Mouse (Mus musculus) neural tube, embryonic 13.5 days (tissue): ENCODE results near the gene Cux2. TPM values are rescaled to one million over a fixed set of nuclear protein-coding genes. Genes with fewer than 3 reads are reported as not detected.
A peak's percentile ranks its signal among the peaks of the same experiment; 100 is the strongest.

Experiments used
- ATAC-seq: fragments of 200-750 bp; cut with Nextera tagmentation; 2 replicates; pipeline ENCODE4 v1.8.0; 2017; ENCODE audit warnings: low read depth, mild to moderate bottlenecking, moderate TSS enrichment, moderate library complexity
- H3K27ac ChIP-seq: fragments of 300-500 bp; sonication (generic); replicated peaks from 2 replicates; pipeline ENCODE4 v1.5.1; 2015; ENCODE audit warnings: moderate library complexity, mild to moderate bottlenecking, inconsistent platforms
- H3K27me3 ChIP-seq: fragments of 300-500 bp; sonication (generic); 2 replicates; pipeline ENCODE4 v1.6.1; 2015; ENCODE audit warnings: mild to moderate bottlenecking, inconsistent platforms
- H3K36me3 ChIP-seq: fragments of 300-500 bp; sonication (generic); 2 replicates; pipeline ENCODE4 v1.6.1; 2015; ENCODE audit warnings: mild to moderate bottlenecking, inconsistent platforms
- H3K4me1 ChIP-seq: fragments of 300-500 bp; sonication (generic); replicated peaks from 2 replicates; pipeline ENCODE4 v1.6.1; 2015; ENCODE audit warnings: inconsistent platforms
- H3K4me2 ChIP-seq: fragments of 300-500 bp; sonication (generic); 2 replicates; pipeline ENCODE4 v1.6.1; 2015; ENCODE audit warnings: inconsistent platforms, mild to moderate bottlenecking, moderate library complexity
- H3K4me3 ChIP-seq: fragments of 300-500 bp; sonication (generic); 2 replicates; pipeline ENCODE4 v1.5.1; 2015; ENCODE audit warnings: mild to moderate bottlenecking, inconsistent platforms
- H3K9ac ChIP-seq: fragments of 300-500 bp; sonication (generic); 2 replicates; pipeline ENCODE4 v1.6.1; 2015; ENCODE audit warnings: moderate library complexity, mild to moderate bottlenecking, inconsistent platforms
- H3K9me3 ChIP-seq: fragments of 300-500 bp; sonication (generic); 2 replicates; pipeline ENCODE4 v1.6.1; 2016; ENCODE audit warnings: inconsistent platforms
- WGBS: fragments of 180-500 bp; shearing (Covaris S2); methylation state at CpG from one replicate; pipeline ENCODE4 v1.1.7; 2015; 5-methylcytosine and 5-hydroxymethylcytosine counted together
- polyA plus RNA-seq: library from polyadenylated mRNA; unstranded; fragments of >200 nt; fragmentation: Nextera tagmentation; extraction: Ambion mirVana; gene quantifications from 2 replicates; pipeline ENCODE4 v1.2.1, GENCODE M21; 2015

The Cux2 gene
- polyA plus RNA-seq, 1 experiment from 2014 or later, result 28.5 TPM

- ATAC-seq, result no peak
- H3K9me3 ChIP-seq, result no peaks in the 10 kb centered on the region
- 81% methylated on average over 17 of the region's 17 CpGs for WGBS
- H3K4me1 ChIP-seq, result 0 out of 2 replicates have a peak, but pooled peaks cover 9% of the 10 kb centered on the region
- H3K36me3 ChIP-seq, result peaks cover 46% of the 10 kb centered on the region
- H3K9ac ChIP-seq, result no peak overlapping the region
- H3K4me2 ChIP-seq, result no peak overlapping the region
- H3K27me3 ChIP-seq, result no peaks in the 10 kb centered on the region
- H3K4me3 ChIP-seq, result no peak overlapping the region
- H3K27ac ChIP-seq, result no peak overlapping the region
Observed at GRCm38 (mm10) chr5:121878703-121879102, 171.2 kb downstream of the Cux2 start.

- Histone ChIP-seq H3K4me2 (no peak overlapping the region), H3K9ac (no peak overlapping the region), H3K27ac (no peak overlapping the region), H3K36me3 (peaks cover 59% of the 10 kb centered on the region), H3K4me3 (no peak overlapping the region), H3K27me3 (no peaks in the 10 kb centered on the region), H3K4me1 (0 out of 2 replicates have a peak, but pooled peaks cover 9% of the 10 kb centered on the region), H3K9me3 (no peaks in the 10 kb centered on the region)
- no peak for ATAC-seq
- WGBS, result 87% methylated on average over 12 of the region's 12 CpGs
Observed at GRCm38 (mm10) chr5:121876901-121877300, 173.0 kb downstream of the Cux2 start.

GRCm38 (mm10) chr5:121875041-121875440 is 174.9 kb downstream of the Cux2 start:
- 92% methylated on average over 12 of the region's 12 CpGs for WGBS
- no peaks in the 10 kb centered on the region for H3K9me3 ChIP-seq
- ATAC-seq, result no peak
- no peak overlapping the region for H3K4me2 ChIP-seq
- H3K27ac ChIP-seq, result no peak overlapping the region
- peaks cover 54% of the 10 kb centered on the region for H3K36me3 ChIP-seq
- H3K4me3 ChIP-seq, result no peak overlapping the region
- H3K9ac ChIP-seq, result no peak overlapping the region
- 0 out of 2 replicates have a peak, but pooled peaks cover 9% of the 10 kb centered on the region for H3K4me1 ChIP-seq
- no peaks in the 10 kb centered on the region for H3K27me3 ChIP-seq

- Histone ChIP-seq H3K4me3 (no peak overlapping the region), H3K4me2 (no peak overlapping the region), H3K9me3 (no peaks in the 10 kb centered on the region), H3K36me3 (peaks cover 59% of the 10 kb centered on the region), H3K4me1 (no peaks in the 10 kb centered on the region), H3K9ac (no peak overlapping the region), H3K27me3 (no peaks in the 10 kb centered on the region), H3K27ac (no peak overlapping the region)
- 5% methylated on average over 4 of the region's 4 CpGs for WGBS
- peak; percentile 61; the same call in 1 of the 2 replicates for ATAC-seq
Observed at GRCm38 (mm10) chr5:121872158-121872557, 177.7 kb downstream of the Cux2 start.

GRCm38 (mm10) chr5:121871515-121872030 is 178.3 kb downstream of the Cux2 start:
- Histone ChIP-seq H3K27me3 (no peaks in the 10 kb centered on the region), H3K9ac (no peak overlapping the region), H3K4me3 (no peak overlapping the region), H3K9me3 (no peaks in the 10 kb centered on the region), H3K36me3 (peaks cover 53% of the 10 kb centered on the region), H3K4me2 (no peak overlapping the region), H3K4me1 (no peaks in the 10 kb centered on the region), H3K27ac (no peak overlapping the region)
- no peak for ATAC-seq
- WGBS, result 87% methylated on average over 13 of the region's 13 CpGs

GRCm38 (mm10) chr5:121870832-121871231 is 179.1 kb downstream of the Cux2 start:
- no peak for ATAC-seq
- Histone ChIP-seq H3K4me1 (no peaks in the 10 kb centered on the region), H3K36me3 (peaks cover 49% of the 10 kb centered on the region), H3K9ac (no peak overlapping the region), H3K4me2 (no peak overlapping the region), H3K27me3 (no peaks in the 10 kb centered on the region), H3K9me3 (no peaks in the 10 kb centered on the region), H3K27ac (no peak overlapping the region), H3K4me3 (no peak overlapping the region)
- 72% methylated on average over 6 of the region's 6 CpGs for WGBS

- no peaks in the 10 kb centered on the region for H3K27me3 ChIP-seq
- no peak overlapping the region for H3K27ac ChIP-seq
- no peaks in the 10 kb centered on the region for H3K4me1 ChIP-seq
- ATAC-seq, result no peak
- H3K4me3 ChIP-seq, result no peak overlapping the region
- peaks cover 26% of the 10 kb centered on the region for H3K36me3 ChIP-seq
- H3K9ac ChIP-seq, result no peak overlapping the region
- H3K9me3 ChIP-seq, result no peaks in the 10 kb centered on the region
- 74% methylated on average over 5 of the region's 5 CpGs for WGBS
- no peak overlapping the region for H3K4me2 ChIP-seq
Observed at GRCm38 (mm10) chr5:121867963-121868362, 181.9 kb downstream of the Cux2 start.

GRCm38 (mm10) chr5:121864330-121864729 is 185.6 kb downstream of the Cux2 start:
- 13% methylated on average over 8 of the region's 11 CpGs for WGBS

GRCm38 (mm10) chr5:121861964-121862363 is 187.9 kb downstream of the Cux2 start:
- no peak overlapping the region for H3K4me3 ChIP-seq
- peaks cover 7% of the 10 kb centered on the region; the same call in 1 of the 2 replicates for H3K9me3 ChIP-seq
- H3K4me2 ChIP-seq, result no peak overlapping the region
- H3K36me3 ChIP-seq, result peaks cover 42% of the 10 kb centered on the region
- H3K27ac ChIP-seq, result no peak overlapping the region
- WGBS, result 55% methylated on average over 5 of the region's 5 CpGs
- H3K4me1 ChIP-seq, result no peaks in the 10 kb centered on the region
- no peaks in the 10 kb centered on the region for H3K27me3 ChIP-seq
- no peak overlapping the region for H3K9ac ChIP-seq
- ATAC-seq, result no peak

More at GRCm38 (mm10) chr5:121864330-121864729, 185.6 kb downstream of the Cux2 start:
- ATAC-seq, result no peak
- H3K4me2 ChIP-seq, result no peak overlapping the region
- no peaks in the 10 kb centered on the region for H3K27me3 ChIP-seq
- H3K4me3 ChIP-seq, result no peak overlapping the region
- H3K27ac ChIP-seq, result no peak overlapping the region
- H3K9me3 ChIP-seq, result peaks cover 7% of the 10 kb centered on the region; the same call in 1 of the 2 replicates
- H3K9ac ChIP-seq, result no peak overlapping the region
- H3K4me1 ChIP-seq, result no peaks in the 10 kb centered on the region
- H3K36me3 ChIP-seq, result peaks cover 45% of the 10 kb centered on the region

GRCm38 (mm10) chr5:121858427-121858826 is 191.5 kb downstream of the Cux2 start:
- H3K27ac ChIP-seq, result no peak overlapping the region
- H3K4me3 ChIP-seq, result no peak overlapping the region
- 92% methylated on average over 12 of the region's 12 CpGs for WGBS
- no peak for ATAC-seq
- H3K9ac ChIP-seq, result no peak overlapping the region
- H3K4me1 ChIP-seq, result peaks cover 10% of the 10 kb centered on the region
- H3K27me3 ChIP-seq, result no peaks in the 10 kb centered on the region
- H3K9me3 ChIP-seq, result peaks cover 7% of the 10 kb centered on the region; the same call in 1 of the 2 replicates
- no peak overlapping the region for H3K4me2 ChIP-seq
- H3K36me3 ChIP-seq, result peaks cover 51% of the 10 kb centered on the region

GRCm38 (mm10) chr5:121856740-121857139 is 193.2 kb downstream of the Cux2 start:
- no peak overlapping the region for H3K4me3 ChIP-seq
- H3K27me3 ChIP-seq, result no peaks in the 10 kb centered on the region
- no peak for ATAC-seq
- 85% methylated on average over 11 of the region's 11 CpGs for WGBS
- no peak overlapping the region for H3K4me2 ChIP-seq
- H3K9ac ChIP-seq, result no peak overlapping the region
- peaks cover 7% of the 10 kb centered on the region; the same call in 1 of the 2 replicates for H3K9me3 ChIP-seq
- H3K4me1 ChIP-seq, result peaks cover 11% of the 10 kb centered on the region
- peaks cover 64% of the 10 kb centered on the region for H3K36me3 ChIP-seq
- H3K27ac ChIP-seq, result no peak overlapping the region

GRCm38 (mm10) chr5:121854768-121855167 is 195.1 kb downstream of the Cux2 start:
- H3K4me1 ChIP-seq, result peaks cover 31% of the 10 kb centered on the region
- no peaks in the 10 kb centered on the region for H3K9me3 ChIP-seq
- H3K27ac ChIP-seq, result no peak overlapping the region
- no peak for ATAC-seq
- no peak overlapping the region for H3K9ac ChIP-seq
- WGBS, result 77% methylated on average over 10 of the region's 10 CpGs
- no peaks in the 10 kb centered on the region for H3K27me3 ChIP-seq
- H3K4me3 ChIP-seq, result no peak overlapping the region
- no peak overlapping the region for H3K4me2 ChIP-seq
- H3K36me3 ChIP-seq, result peaks cover 50% of the 10 kb centered on the region
